Mouse (Mus musculus): Measurements from ENCODE around the gene Rnf167.
A peak's percentile ranks its signal among the peaks of the same experiment; 100 is the strongest.

Gene Rnf167

GRCm38 (mm10) chr11:70646691-70647650, at the start of gene Rnf167, which contains the start of gene Slc25a11:
TSS of gene Rnf167 (plus strand) at chr11:70647235.
TSS of gene Slc25a11 (minus strand) at chr11:70647479.
- DNase-seq: peak; percentile 98 to 99

GRCm38 (mm10) chr11:70597301-70597700, 49.7 kb upstream of the Rnf167 start:
- no peak for DNase-seq

- no peak for DNase-seq
These were observed 48.5 kb upstream of the Rnf167 start for GRCm38 (mm10) chr11:70598451-70598953.

GRCm38 (mm10) chr11:70605024-70605566, 41.9 kb upstream of the Rnf167 start:
- peak; percentile 83 to 91 for DNase-seq

GRCm38 (mm10) chr11:70606717-70607116, 40.3 kb upstream of the Rnf167 start:
- no peak for DNase-seq

- no peak for DNase-seq
These were observed 39.4 kb upstream of the Rnf167 start for GRCm38 (mm10) chr11:70607611-70608010.

- peak; percentile 79 to 82 for DNase-seq
These were observed 38.5 kb upstream of the Rnf167 start for GRCm38 (mm10) chr11:70608381-70609066.

- DNase-seq: no peak
These were observed 36.3 kb upstream of the Rnf167 start for GRCm38 (mm10) chr11:70610752-70611151.

GRCm38 (mm10) chr11:70612505-70612904, 34.5 kb upstream of the Rnf167 start:
- peak in 1 of 2 experiments; percentile 53 for DNase-seq

GRCm38 (mm10) chr11:70615074-70615473, 32.0 kb upstream of the Rnf167 start:
- peak; percentile 77 to 84 for DNase-seq

- DNase-seq: no peak
These were observed 31.4 kb upstream of the Rnf167 start, which contains the start of gene 4930544D05Rik for GRCm38 (mm10) chr11:70615516-70616093. TSS of gene 4930544D05Rik (plus strand) at chr11:70615848.

GRCm38 (mm10) chr11:70619101-70619500, 27.9 kb upstream of the Rnf167 start, which contains the start of gene Chrne:
TSS of gene Chrne (minus strand) at chr11:70619216.
- no peak for DNase-seq

GRCm38 (mm10) chr11:70621972-70622814, 24.8 kb upstream of the Rnf167 start:
- peak; percentile 34 to 39 for DNase-seq

- peak in 1 of 2 experiments; percentile 51 for DNase-seq
These were observed 23.8 kb upstream of the Rnf167 start for GRCm38 (mm10) chr11:70623053-70623742.

- DNase-seq: peak; percentile 46 to 81
These were observed 21.6 kb upstream of the Rnf167 start for GRCm38 (mm10) chr11:70625473-70625872.

GRCm38 (mm10) chr11:70626877-70627276, 20.2 kb upstream of the Rnf167 start:
- DNase-seq: peak; percentile 35 to 66

- DNase-seq: no peak
These were observed 18.6 kb upstream of the Rnf167 start for GRCm38 (mm10) chr11:70628431-70628830.

GRCm38 (mm10) chr11:70629557-70629956, 17.5 kb upstream of the Rnf167 start:
- no peak for DNase-seq

GRCm38 (mm10) chr11:70630129-70630528, 16.9 kb upstream of the Rnf167 start:
- DNase-seq: peak; percentile 70 to 80

GRCm38 (mm10) chr11:70635601-70636000, 11.4 kb upstream of the Rnf167 start:
- DNase-seq: no peak

- DNase-seq: no peak
These were observed 9.3 kb upstream of the Rnf167 start for GRCm38 (mm10) chr11:70637764-70638163.
